Mouse (Mus musculus) T-helper 2 cell (primary cell): ENCODE results near the gene Nxph4.

ENCODE experiments used
- in situ Hi-C: fragments of 300-600 bp; cut with MboI, MseI; formaldehyde crosslinking; loops from one replicate; pipeline ENCODE4 v1.15.1; 2025; ENCODE audit warnings: high pct_unique_total_duplicates

Nxph4 gene

DNA sequence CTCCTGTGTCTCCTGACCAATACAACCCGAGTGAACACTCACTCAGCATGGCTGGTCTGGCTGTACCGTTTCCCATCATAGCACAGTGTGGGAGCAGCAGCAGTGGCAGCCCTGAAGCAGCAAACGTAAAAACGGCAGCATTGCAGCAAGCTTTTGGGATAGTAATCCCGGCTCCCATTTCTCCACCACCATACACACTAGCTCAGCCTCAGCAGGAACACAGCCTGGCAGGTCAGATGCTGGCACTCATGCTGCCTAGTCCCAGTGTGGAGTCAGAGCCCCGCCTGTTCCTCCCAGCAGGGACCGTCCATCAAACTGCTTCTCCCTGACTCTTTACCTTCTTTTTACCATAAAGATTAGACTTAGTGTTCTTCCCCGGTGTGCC, 43.2 kb downstream of the Nxph4 start:
- in situ Hi-C loops = no loop called here

DNA sequence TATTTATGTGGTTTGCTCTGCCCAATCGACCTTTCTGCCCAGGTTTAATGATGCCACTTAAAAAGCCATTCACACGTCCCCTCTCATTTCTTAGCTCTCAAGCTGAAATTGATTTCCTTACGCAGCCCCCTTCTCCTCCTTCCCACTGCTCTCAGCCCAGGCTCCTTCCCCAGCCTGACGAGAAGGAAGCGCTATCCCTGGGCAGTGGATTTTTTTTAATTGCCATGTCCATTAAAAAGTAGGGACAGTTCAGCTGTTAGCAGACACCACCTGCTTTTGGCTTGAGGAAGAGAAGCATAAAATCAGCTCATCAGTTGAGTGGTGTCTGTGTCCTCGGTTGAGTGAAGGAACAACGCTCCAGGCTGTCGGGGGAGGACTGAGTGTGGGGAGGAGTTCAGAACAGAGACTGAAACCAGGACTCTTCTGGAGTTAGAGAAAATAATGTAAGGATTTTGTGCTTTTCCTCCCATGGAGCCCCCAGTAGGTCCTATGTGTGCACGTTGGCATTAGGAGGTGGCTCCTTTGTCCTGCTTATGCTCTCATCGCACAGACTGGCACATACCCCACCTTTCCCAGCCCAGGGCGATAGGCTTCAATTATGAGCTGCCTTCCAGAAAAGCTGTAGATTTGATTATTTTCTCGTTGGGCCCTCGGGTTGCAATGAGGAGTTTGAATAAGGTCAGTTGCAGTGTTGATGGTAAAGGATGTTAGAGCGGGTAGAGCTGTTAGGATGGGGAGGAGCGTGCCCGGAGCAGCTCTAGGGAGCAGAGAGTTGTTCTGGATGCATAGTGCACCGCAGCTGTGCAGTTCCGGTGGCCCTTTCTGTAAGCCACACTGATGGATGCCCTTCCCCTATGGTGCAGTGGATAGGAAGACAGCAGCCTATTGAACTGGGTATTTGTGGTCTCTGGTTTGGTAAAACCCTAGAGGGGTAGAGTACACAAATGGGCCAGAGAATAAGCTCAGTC, 43.9 kb downstream of the Nxph4 start:
- in situ Hi-C loops = no loop called here

DNA sequence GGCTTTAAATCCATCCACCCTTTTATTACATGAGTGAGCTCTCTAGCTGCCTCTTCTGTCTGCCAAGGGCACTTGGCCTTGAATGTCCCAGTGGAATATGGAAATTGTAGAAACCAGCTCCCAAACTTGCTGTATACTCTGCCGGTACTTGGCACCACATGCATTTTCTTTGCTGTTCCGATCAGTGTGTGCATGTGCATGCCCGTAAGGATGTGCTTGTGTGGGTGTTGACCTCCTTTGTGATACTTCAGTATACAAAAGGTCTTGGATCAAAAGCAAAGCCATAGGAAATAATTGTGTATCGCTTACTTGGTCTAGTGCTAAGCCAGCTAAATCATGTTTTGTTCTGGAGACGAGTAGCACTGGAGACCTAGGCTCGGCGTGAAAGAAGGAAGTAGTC, 45.5 kb downstream of the Nxph4 start:
- in situ Hi-C loops = no loop called here

DNA sequence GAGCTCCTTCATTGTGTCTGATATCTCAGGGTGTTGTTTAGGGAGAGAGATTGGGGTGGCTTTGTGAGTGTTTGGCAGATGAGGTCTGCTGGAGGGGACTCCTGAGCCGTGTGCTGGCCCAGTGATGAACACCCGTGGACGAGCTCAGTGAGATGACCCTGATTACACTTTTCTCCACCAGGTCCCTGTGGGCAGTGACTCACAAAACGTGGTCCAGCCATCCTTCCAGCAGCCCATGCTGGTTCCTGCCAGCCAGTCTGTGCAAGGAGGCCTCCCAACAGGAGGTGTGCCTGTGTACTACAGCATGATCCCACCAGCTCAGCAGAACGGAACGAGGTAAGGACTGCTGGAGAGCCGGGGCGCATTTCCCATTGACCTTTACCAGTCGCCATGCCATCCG, 49.1 kb downstream of the Nxph4 start:
- in situ Hi-C loops = no loop called here

DNA sequence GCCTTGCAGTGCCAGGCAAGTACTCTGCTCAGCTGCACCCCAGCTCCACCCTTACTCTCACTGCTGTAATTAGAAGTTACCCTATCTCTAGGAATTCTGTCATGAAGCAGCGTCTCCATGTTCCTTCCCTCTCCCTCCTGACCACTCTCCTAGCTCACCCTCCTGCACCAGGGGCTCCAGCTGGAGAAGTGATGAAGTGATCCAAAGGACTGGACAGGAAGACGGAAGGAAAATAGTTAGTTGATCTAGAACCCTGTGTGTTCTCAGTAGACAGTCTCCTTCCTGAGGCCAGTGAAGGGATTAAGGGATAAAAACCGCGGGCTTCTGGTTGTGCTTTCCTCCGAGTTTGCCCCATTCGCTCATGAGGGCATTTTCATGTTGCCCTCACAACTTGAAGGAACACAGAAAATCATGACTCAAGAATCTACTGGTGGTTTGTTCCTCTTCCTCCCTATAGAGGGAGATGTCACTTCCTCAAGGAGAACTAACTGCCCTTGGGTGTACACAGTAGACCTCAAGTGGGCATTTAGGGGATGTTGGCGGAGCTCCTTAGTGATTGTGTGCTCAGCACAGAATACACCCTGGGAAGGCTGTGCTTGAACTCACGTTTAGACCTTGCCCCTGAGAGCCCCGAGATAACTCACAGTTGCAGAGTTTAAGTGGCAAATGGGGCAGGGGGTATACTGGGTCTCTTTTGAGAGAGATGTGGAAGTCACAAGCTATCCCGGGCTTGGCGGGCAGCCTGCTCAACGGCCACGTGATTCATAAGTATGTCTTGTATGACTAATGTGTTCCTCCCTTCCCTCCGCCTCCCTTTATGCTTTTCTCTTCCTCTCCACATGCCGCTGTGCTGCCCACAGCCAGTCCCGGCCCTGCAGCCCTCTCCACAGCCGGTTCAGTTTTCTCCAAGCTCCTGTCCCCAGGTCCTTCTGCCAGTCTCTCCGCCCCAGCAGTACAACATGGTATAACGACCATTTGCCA, 53.2 kb downstream of the Nxph4 start:
- in situ Hi-C loops = no loop called here

DNA sequence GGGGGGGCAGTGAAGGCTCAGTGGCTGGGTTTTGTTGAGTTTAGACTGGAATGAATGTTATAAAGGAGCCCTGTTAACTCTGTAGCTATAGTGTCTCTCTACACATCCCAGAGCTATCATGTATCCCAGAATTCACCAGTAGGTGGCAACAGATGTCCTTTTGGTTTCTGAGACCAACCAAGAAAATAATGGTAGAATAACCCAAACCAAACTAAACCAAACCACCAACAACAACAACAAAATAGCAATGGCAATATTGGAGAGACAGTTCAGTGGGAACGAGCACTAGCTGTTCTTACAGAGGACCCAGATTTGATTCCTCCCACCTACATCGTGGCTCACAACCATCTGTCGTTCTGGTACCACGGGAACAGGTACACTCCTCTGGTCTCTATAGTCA, 55.2 kb downstream of the Nxph4 start:
- in situ Hi-C loops = no loop called here

DNA sequence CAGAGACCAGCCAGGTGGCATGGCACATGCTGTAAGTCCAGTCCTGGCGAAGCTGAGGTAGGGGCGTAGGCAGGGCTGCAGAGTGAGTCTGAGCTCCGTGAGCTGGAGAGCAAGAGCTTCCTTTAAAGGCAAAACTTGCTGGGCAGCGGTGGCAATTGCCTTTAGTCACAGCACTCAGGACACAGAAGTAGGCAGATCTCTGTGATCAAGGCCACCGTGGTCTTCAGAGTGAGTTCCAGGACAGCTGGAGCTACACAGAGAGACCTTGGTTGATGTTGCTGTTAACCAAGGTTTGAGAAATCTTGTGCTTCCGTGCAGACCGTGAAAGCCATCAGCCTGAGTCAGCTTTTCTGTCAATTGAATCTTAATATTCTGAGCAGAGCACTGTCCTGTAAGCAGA, 57.1 kb downstream of the Nxph4 start:
- in situ Hi-C loops = no loop called here

DNA sequence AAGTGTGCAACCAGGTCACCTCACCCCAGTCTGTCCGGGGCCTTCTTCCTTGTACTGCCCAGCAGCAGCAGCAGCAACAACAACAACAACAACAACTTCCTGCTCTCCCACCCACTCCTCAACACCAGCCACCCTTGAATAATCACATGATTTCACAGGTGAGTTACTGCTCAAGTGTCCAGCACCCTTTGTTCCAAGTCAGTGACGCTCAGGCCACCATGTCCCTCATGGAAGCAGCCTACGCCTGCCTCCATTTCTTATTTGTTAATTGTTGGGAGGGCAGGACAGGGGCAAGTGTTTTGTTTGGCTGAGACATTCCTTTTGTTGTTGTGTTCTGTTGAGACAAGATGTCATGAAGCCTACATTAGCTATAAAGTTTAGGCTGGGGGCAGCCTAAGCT, 57.8 kb downstream of the Nxph4 start:
- in situ Hi-C loops = no loop called here
